18 mouse cellular contexts compared by ENCODE assay signal in the genomic region with DNA sequence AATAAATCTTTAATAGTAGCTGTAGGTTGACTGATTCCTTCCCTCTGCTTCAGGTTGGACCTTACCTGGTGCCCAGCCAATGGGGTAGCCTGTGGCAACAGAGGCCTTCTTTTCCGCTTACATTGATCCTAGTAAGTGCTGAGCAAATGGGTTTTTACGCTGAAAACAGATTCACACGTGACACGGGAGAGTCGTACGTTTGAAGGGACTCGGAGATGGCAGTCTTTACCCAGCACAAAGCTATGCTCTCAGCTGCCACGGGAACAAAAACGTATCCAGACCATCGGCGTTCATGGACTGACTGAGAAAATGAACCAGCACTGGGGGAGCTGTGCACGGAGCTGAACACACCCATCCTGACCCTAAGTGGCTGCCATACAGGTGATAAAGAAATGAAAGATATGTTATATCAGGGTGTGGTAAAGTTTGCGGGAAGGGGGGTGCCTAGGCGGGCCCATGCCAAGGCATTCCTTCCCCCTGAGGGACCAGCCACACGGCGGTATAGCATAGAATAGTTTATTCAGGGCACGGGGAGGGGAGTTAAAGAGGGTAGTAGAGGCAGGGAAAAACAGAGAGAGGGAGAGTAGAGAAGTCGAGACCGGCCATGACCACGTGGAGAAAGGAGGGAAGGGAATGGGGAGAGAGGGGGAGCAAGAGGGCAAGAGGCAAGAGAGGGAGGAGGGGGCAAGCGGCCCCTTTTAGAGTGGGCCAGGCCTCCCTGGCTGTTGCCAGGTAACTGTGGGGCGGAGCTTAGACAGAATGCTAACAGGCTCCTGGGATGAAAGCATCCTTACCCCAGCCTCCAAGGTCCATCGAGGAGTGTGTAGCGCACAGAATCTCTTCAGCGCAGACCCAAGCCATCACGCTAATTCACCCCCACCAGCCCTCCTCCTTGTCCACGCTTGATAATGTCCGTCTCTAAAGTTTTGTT. TPM values are rescaled to one million over a fixed set of nuclear protein-coding genes. Genes with fewer than 3 reads are reported as not detected.
A peak's percentile ranks its signal among the peaks of the same experiment; 100 is the strongest.
DNase-seq lines count a peak whose midpoint lies in the region; ATAC-seq and TF ChIP-seq lines count a peak whose summit lies in the region.
"Had no signal": no experiment of that assay in that cellular context is flagged by ENCODE, and none has a peak within 500 bp of the region (broad histone marks: within the 10 kb centered on the region; RNA-seq: fewer than 3 reads in every experiment).

No protein-coding gene starts in this region.

- no peak overlapping the region for H3K27ac ChIP-seq in hindbrain, embryonic 11.5 days (ENCODE audit: low read depth, low read length)
- H3K27ac ChIP-seq in hindbrain, embryonic 12.5 days: no peak overlapping the region
- no peak overlapping the region for H3K27ac ChIP-seq in lung, embryonic 14.5 days (ENCODE audit: low read depth)
- H3K27ac ChIP-seq in small intestine, adult 2 months (ENCODE audit: insufficient read depth, low read depth, low read length): no peak overlapping the region
- H3K27ac ChIP-seq: hindbrain, postnatal 0 days; layer of hippocampus, adult 2 months; left cerebral cortex, adult 2 months had no signal

- no peaks in the 10 kb centered on the region for H3K36me3 ChIP-seq in hindbrain, embryonic 11.5 days (ENCODE audit: control insufficient read depth, insufficient read depth, low read length)
- H3K36me3 ChIP-seq in hindbrain, embryonic 12.5 days: no peaks in the 10 kb centered on the region
- peaks cover 6% of the 10 kb centered on the region; the same call in 1 of the 2 replicates for H3K36me3 ChIP-seq in lung, embryonic 14.5 days (ENCODE audit: insufficient read depth)
- no peaks in the 10 kb centered on the region for H3K36me3 ChIP-seq in small intestine, adult 2 months (ENCODE audit: control insufficient read depth, insufficient read depth, low read length)

- no peak overlapping the region for H3K4me2 ChIP-seq in hindbrain, embryonic 11.5 days (replicated peaks; ENCODE audit: low read depth, low read length)
- H3K4me2 ChIP-seq in hindbrain, embryonic 12.5 days (replicated peaks): no peak overlapping the region
- no peak overlapping the region for H3K4me2 ChIP-seq in lung, embryonic 14.5 days
- H3K4me2 ChIP-seq: heart, embryonic 11.5 days had no signal

- DNase-seq in hindbrain, embryonic 11.5 days (ENCODE audit: low spot score): no peak
- DNase-seq in lung, embryonic 14.5 days: no peak
- DNase-seq in lung, postnatal 4 days: no peak
- DNase-seq in R1 (ENCODE audit: low read depth, low spot score): peak; percentile 80
- no peak for DNase-seq in spleen, postnatal 4 days (ENCODE audit: low spot score in 2 of 2)
- no peak for DNase-seq in heart, adult 11 months
- DNase-seq: adrenal gland, postnatal 10 days; cerebellum, adult 18-20 months; gastrocnemius, postnatal 25 days; lung, adult 2 months; midbrain, embryonic 14.5 days; thymus, postnatal 25 days had no signal

- no peak for TF ChIP-seq CTCF in lung, embryonic 14.5 days (IDR thresholded peaks at IDR 0.05; ENCODE audit: low read depth)
- TF ChIP-seq CTCF in small intestine, adult 2 months (IDR thresholded peaks at IDR 0.05; ENCODE audit: extremely low read depth, insufficient read length, insufficient replicate concordance, low read depth, low read length): no peak

- H3K4me3 ChIP-seq in hindbrain, embryonic 11.5 days (ENCODE audit: low read depth, low read length): no peak overlapping the region
- H3K4me3 ChIP-seq in hindbrain, embryonic 12.5 days: no peak overlapping the region
- H3K4me3 ChIP-seq in lung, embryonic 14.5 days (ENCODE audit: low read depth, low read length): no peak overlapping the region
- peak overlapping the region; percentile 24 for H3K4me3 ChIP-seq in small intestine, adult 2 months (ENCODE audit: low read depth, low read length)
- H3K4me3 ChIP-seq: layer of hippocampus, adult 2 months; left cerebral cortex, adult 2 months had no signal

- H3K27me3 ChIP-seq in hindbrain, embryonic 11.5 days (ENCODE audit: control insufficient read depth, insufficient read depth, low read length): no peaks in the 10 kb centered on the region
- no peaks in the 10 kb centered on the region for H3K27me3 ChIP-seq in hindbrain, embryonic 12.5 days
- no peaks in the 10 kb centered on the region for H3K27me3 ChIP-seq in lung, embryonic 14.5 days (ENCODE audit: insufficient read depth, low read length)
- no peaks in the 10 kb centered on the region for H3K27me3 ChIP-seq in small intestine, adult 2 months (ENCODE audit: control insufficient read depth, insufficient read depth, low read length)

- no peak overlapping the region for H3K9ac ChIP-seq in hindbrain, embryonic 11.5 days (ENCODE audit: low read depth, low read length)
- no peak overlapping the region for H3K9ac ChIP-seq in hindbrain, embryonic 12.5 days
- no peak overlapping the region for H3K9ac ChIP-seq in lung, embryonic 14.5 days

- no peak for TF ChIP-seq POLR2A in small intestine, adult 2 months (IDR thresholded peaks at IDR 0.05; ENCODE audit: low read depth, low read length)

- no peaks in the 10 kb centered on the region for H3K9me3 ChIP-seq in hindbrain, embryonic 11.5 days (ENCODE audit: control insufficient read depth, low read length)
- no peaks in the 10 kb centered on the region for H3K9me3 ChIP-seq in hindbrain, embryonic 12.5 days (replicated peaks)
- no peaks in the 10 kb centered on the region for H3K9me3 ChIP-seq in lung, embryonic 14.5 days (ENCODE audit: low read depth, low read length)

- 0 out of 2 replicates have a peak, but pooled peaks have one; percentile 33 for ATAC-seq in hindbrain, embryonic 11.5 days (ENCODE audit: low FRiP score)
- no peak for ATAC-seq in hindbrain, embryonic 12.5 days (ENCODE audit: low FRiP score)
- ATAC-seq in lung, embryonic 14.5 days (ENCODE audit: insufficient read depth): peak; percentile 23; the same call in 1 of the 2 replicates
- ATAC-seq: hindbrain, postnatal 0 days had no signal

- WGBS in hindbrain, embryonic 11.5 days: 67% methylated on average over 28 of the region's 28 CpGs
- whole genome bisulfite sequencing in hindbrain, embryonic 12.5 days: 60% methylated on average over 28 of the region's 28 CpGs
- WGBS in lung, embryonic 14.5 days: 49% methylated on average over 28 of the region's 28 CpGs
- 34% methylated on average over 28 of the region's 28 CpGs for WGBS in small intestine, adult 2 months

- H3K4me1 ChIP-seq in hindbrain, embryonic 11.5 days (replicated peaks; ENCODE audit: control insufficient read depth, insufficient read depth, low read length): no peaks in the 10 kb centered on the region
- H3K4me1 ChIP-seq in hindbrain, embryonic 12.5 days: no peaks in the 10 kb centered on the region
- H3K4me1 ChIP-seq in lung, embryonic 14.5 days (ENCODE audit: insufficient read depth): no peaks in the 10 kb centered on the region
- peaks cover 20% of the 10 kb centered on the region; the same call in 1 of the 2 replicates for H3K4me1 ChIP-seq in small intestine, adult 2 months (ENCODE audit: control insufficient read depth, insufficient read depth, insufficient read length, low read length)

RNA-seq across cellular contexts. Expression of a gene that starts 27.3 kb away (rescaled TPM):
- polyA plus RNA-seq in hindbrain, embryonic 11.5 days (2014; fragmentation: Nextera tagmentation; extraction: Ambion mirVana): 87.8 and 91.2 TPM in 2 replicates
- polyA plus RNA-seq in hindbrain, embryonic 12.5 days (2016; fragmentation: Nextera tagmentation; extraction: Ambion mirVana): 48.4 and 55.1 TPM in 2 replicates
- polyA plus RNA-seq in lung, embryonic 14.5 days (2014; fragmentation: Nextera tagmentation; extraction: Ambion mirVana): 98.5 and 99.6 TPM in 2 replicates
- polyA plus RNA-seq in small intestine, adult 2 months (2012; rRNA removed): 2.4 and 3.3 TPM in 2 replicates

Comparison
In these comparisons a context has a peak if more than half of its experiments do, and no peak if none do; other contexts are left out.
1. RNA of a gene that starts 27.3 kb away (polyA plus RNA-seq): 98.5 to 99.6 TPM in lung, embryonic 14.5 days, 87.8 to 91.2 TPM in hindbrain, embryonic 11.5 days and 48.4 to 55.1 TPM in hindbrain, embryonic 12.5 days; 2.4 to 3.3 TPM in small intestine, adult 2 months; every median in the first group is over 10 times any median in the second.